Mouse (Mus musculus) midbrain, postnatal 0 days (tissue): ENCODE measurements around the gene Dnmbp. TPM values are rescaled to one million over a fixed set of nuclear protein-coding genes. Genes with fewer than 3 reads are reported as not detected.
"Not testable (repeated sequence)": the region's sequence is repeated elsewhere in the genome, so short reads cannot be mapped to it uniquely, and the experiment has no call there.

ENCODE experiments used
- ATAC-seq: fragments of 200-750 bp; cut with Nextera tagmentation; 2 replicates; pipeline ENCODE4 v1.8.0; 2017; ENCODE audit warnings: moderate number of reproducible peaks, mild to moderate bottlenecking, moderate TSS enrichment, moderate library complexity; ENCODE audit not compliant: low FRiP score
- DNase-seq: peaks from one replicate; pipeline ENCODE4 v3.0.0-alpha.2; 2015; ENCODE audit warnings: low spot score
- H3K27ac ChIP-seq: fragments of 300-500 bp; sonication (generic); 2 replicates; pipeline ENCODE4 v1.5.1; 2014; ENCODE audit warnings: low read depth, mild to moderate bottlenecking, low read length, mixed read lengths
- H3K27me3 ChIP-seq: fragments of 300-500 bp; sonication (generic); 2 replicates; pipeline ENCODE4 v1.6.1; 2014; ENCODE audit warnings: low read length, control low read depth, mixed read lengths; ENCODE audit not compliant: insufficient read depth
- H3K36me3 ChIP-seq: fragments of 300-500 bp; sonication (generic); 2 replicates; pipeline ENCODE4 v1.6.1; 2014; ENCODE audit warnings: low read length, control low read depth, mixed read lengths; ENCODE audit not compliant: insufficient read depth
- H3K4me1 ChIP-seq: fragments of 300-500 bp; sonication (generic); 2 replicates; pipeline ENCODE4 v1.6.1; 2014; ENCODE audit warnings: mild to moderate bottlenecking, control low read depth, antibody characterized with exemption, low read length, mixed read lengths; ENCODE audit not compliant: insufficient read depth
- H3K4me2 ChIP-seq: fragments of 300-500 bp; sonication (generic); 2 replicates; pipeline ENCODE4 v1.6.1; 2014; ENCODE audit warnings: low read depth, mild to moderate bottlenecking, low read length, mixed read lengths; ENCODE audit not compliant: poor library complexity, severe bottlenecking
- H3K4me3 ChIP-seq: fragments of 300-500 bp; sonication (generic); 2 replicates; pipeline ENCODE4 v1.5.1; 2014; ENCODE audit warnings: low read depth, mild to moderate bottlenecking, low read length, moderate library complexity
- H3K9ac ChIP-seq: fragments of 300-500 bp; sonication (generic); replicated peaks from 2 replicates; pipeline ENCODE4 v1.6.1; 2014; ENCODE audit warnings: mild to moderate bottlenecking, low read length, moderate library complexity, mixed read lengths; ENCODE audit not compliant: poor library complexity, severe bottlenecking
- H3K9me3 ChIP-seq: fragments of 300-500 bp; sonication (generic); 2 replicates; pipeline ENCODE4 v1.6.1; 2016; ENCODE audit warnings: low read length, control low read depth
- CTCF ChIP-seq: IDR thresholded peaks from 2 replicates; pipeline ENCODE4 v1.5.1; 2016; ENCODE audit warnings: antibody characterized with exemption, mild to moderate bottlenecking
- WGBS: fragments of 180-500 bp; shearing (Covaris S2); extraction: QIAGEN DNeasy Blood & Tissue Kit; methylation state at CpG from one replicate; pipeline ENCODE4 v1.1.7; 2014; 5-methylcytosine and 5-hydroxymethylcytosine counted together
- polyA plus RNA-seq: library from polyadenylated mRNA; unstranded; fragments of >200 nt; fragmentation: Nextera tagmentation; extraction: Ambion mirVana; gene quantifications from 2 replicates; pipeline ENCODE4 v1.2.1, GENCODE M21; 2015
- total RNA-seq: library from RNA; depleted of rRNA; stranded (reverse); fragments of >200 nt; gene quantifications from 2 replicates; pipeline ENCODE4 v1.2.3, GENCODE M21; 2014

The Dnmbp gene
- total and polyA plus RNA-seq, 2 experiments from 2014 or later = 5.6 to 11.7 TPM

- H3K27ac ChIP-seq = no peak overlapping the region
- no peak overlapping the region for H3K4me2 ChIP-seq
- no peak for ATAC-seq
- no peaks in the 10 kb centered on the region for H3K36me3 ChIP-seq
- DNase-seq = no peak
- H3K9ac ChIP-seq = no peak overlapping the region
- H3K27me3 ChIP-seq = no peaks in the 10 kb centered on the region
- H3K4me1 ChIP-seq = no peaks in the 10 kb centered on the region; the same call in 1 of the 2 replicates
- H3K4me3 ChIP-seq = no peak overlapping the region
- H3K9me3 ChIP-seq = no peaks in the 10 kb centered on the region
- 25% methylated on average over 4 of the region's 4 CpGs for WGBS
- TF ChIP-seq CTCF = no peak
Observed at GRCm38 (mm10) chr19:43957402-43957801, 17.4 kb upstream of the Dnmbp start.

- WGBS = 83% methylated on average over 5 of the region's 5 CpGs
- H3K27ac ChIP-seq = no peak overlapping the region
- no peak for TF ChIP-seq CTCF
- H3K9me3 ChIP-seq = no peaks in the 10 kb centered on the region
- H3K9ac ChIP-seq = no peak overlapping the region
- no peaks in the 10 kb centered on the region for H3K27me3 ChIP-seq
- ATAC-seq = no peak
- DNase-seq = no peak
- H3K4me3 ChIP-seq = no peak overlapping the region
- no peaks in the 10 kb centered on the region; the same call in 1 of the 2 replicates for H3K4me1 ChIP-seq
- H3K4me2 ChIP-seq = no peak overlapping the region
- H3K36me3 ChIP-seq = no peaks in the 10 kb centered on the region
Observed at GRCm38 (mm10) chr19:43955266-43955665, 15.3 kb upstream of the Dnmbp start.

GRCm38 (mm10) chr19:43954864-43955263, 14.9 kb upstream of the Dnmbp start:
- H3K4me1 ChIP-seq = no peaks in the 10 kb centered on the region; the same call in 1 of the 2 replicates
- H3K27ac ChIP-seq = no peak overlapping the region
- no peak for TF ChIP-seq CTCF
- no peak overlapping the region for H3K4me3 ChIP-seq
- H3K36me3 ChIP-seq = no peaks in the 10 kb centered on the region
- WGBS = 75% methylated on average over 4 of the region's 4 CpGs
- H3K9ac ChIP-seq = no peak overlapping the region
- H3K9me3 ChIP-seq = no peaks in the 10 kb centered on the region
- ATAC-seq (no peak), DNase-seq (no peak)
- no peaks in the 10 kb centered on the region for H3K27me3 ChIP-seq
- no peak overlapping the region for H3K4me2 ChIP-seq

GRCm38 (mm10) chr19:43952936-43953335, 12.9 kb upstream of the Dnmbp start:
- not testable (repeated sequence) for ATAC-seq
- peak; percentile 9; the same call in 1 of the 2 replicates for TF ChIP-seq CTCF
- 85% methylated on average over 6 of the region's 8 CpGs for WGBS

GRCm38 (mm10) chr19:43949111-43949810, 9.3 kb upstream of the Dnmbp start:
- H3K4me3 ChIP-seq = no peak overlapping the region
- H3K27me3 ChIP-seq = no peaks in the 10 kb centered on the region
- no peak overlapping the region for H3K4me2 ChIP-seq
- H3K36me3 ChIP-seq = no peaks in the 10 kb centered on the region
- no peaks in the 10 kb centered on the region for H3K9me3 ChIP-seq
- H3K9ac ChIP-seq = no peak overlapping the region
- no peak overlapping the region for H3K27ac ChIP-seq
- TF ChIP-seq CTCF = no peak
- no peaks in the 10 kb centered on the region for H3K4me1 ChIP-seq
- no peak for DNase-seq
- no peak for ATAC-seq
- WGBS = 6% methylated on average over 12 of the region's 12 CpGs

More at GRCm38 (mm10) chr19:43952936-43953335, 12.9 kb upstream of the Dnmbp start:
- not testable (repeated sequence) for H3K9me3 ChIP-seq, H3K27ac ChIP-seq, H3K4me2 ChIP-seq, H3K4me1 ChIP-seq, H3K9ac ChIP-seq, DNase-seq, H3K36me3 ChIP-seq, H3K4me3 ChIP-seq, H3K27me3 ChIP-seq

GRCm38 (mm10) chr19:43944566-43944965, 4.6 kb upstream of the Dnmbp start:
- Histone ChIP-seq H3K27me3 (no peaks in the 10 kb centered on the region), H3K4me3 (no peak overlapping the region), H3K9me3 (no peaks in the 10 kb centered on the region), H3K4me2 (no peak overlapping the region), H3K9ac (no peak overlapping the region), H3K36me3 (no peaks in the 10 kb centered on the region), H3K4me1 (no peaks in the 10 kb centered on the region), H3K27ac (no peak overlapping the region)
- 82% methylated on average over 8 of the region's 8 CpGs for WGBS
- no peak for DNase-seq
- ATAC-seq = no peak
- no peak for TF ChIP-seq CTCF
